ENCODE assay signal across 21 mouse cellular contexts in the genomic region with DNA sequence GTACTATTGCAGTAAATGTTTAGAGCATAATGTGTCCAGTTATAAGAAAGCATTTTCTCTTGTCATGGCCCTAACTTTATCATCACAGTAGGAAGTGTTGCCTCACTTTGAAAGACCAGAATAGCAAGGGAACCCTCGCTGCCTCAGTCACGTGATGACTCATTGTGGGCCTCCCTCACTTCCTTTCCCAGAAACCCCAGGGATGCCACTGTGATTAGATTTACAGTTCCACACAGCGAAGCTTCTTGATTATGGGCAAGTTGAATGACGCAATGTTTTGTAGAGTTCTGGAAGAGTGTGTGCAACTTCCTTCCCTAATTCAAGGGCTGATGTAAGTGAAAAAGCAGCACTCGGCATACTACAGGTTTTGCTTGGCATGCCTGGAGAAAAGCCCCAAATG. TPM values are rescaled to one million over a fixed set of nuclear protein-coding genes. Genes with fewer than 3 reads are reported as not detected.
DNase-seq lines count a peak whose midpoint lies in the region; ATAC-seq and TF ChIP-seq lines count a peak whose summit lies in the region.
"Had no signal": no experiment of that assay in that cellular context is flagged by ENCODE, and none has a peak within 500 bp of the region (broad histone marks: within the 10 kb centered on the region; RNA-seq: fewer than 3 reads in every experiment).

No protein-coding gene starts in this region.

- no peak for TF ChIP-seq POLR2A in CH12.LX (IDR thresholded peaks at IDR 0.05; ENCODE audit: low read depth, low read length)

- H3K27me3 ChIP-seq in CH12.LX (replicated peaks) = no peaks in the 10 kb centered on the region
- H3K27me3 ChIP-seq in liver, embryonic 12.5 days (replicated peaks) = no peaks in the 10 kb centered on the region
- H3K27me3 ChIP-seq: hindbrain, embryonic 12.5 days; stomach, embryonic 15.5 days had no signal

- H3K36me3 ChIP-seq in CH12.LX (replicated peaks in 1 of 2; ENCODE audit: control insufficient read depth in 1 of 2, insufficient read depth in 1 of 2, low read length in 1 of 2) = no peaks in the 10 kb centered on the region
- H3K36me3 ChIP-seq in liver, embryonic 12.5 days = no peaks in the 10 kb centered on the region
- H3K36me3 ChIP-seq: forebrain, embryonic 10.5 days; hindbrain, embryonic 12.5 days; stomach, embryonic 15.5 days had no signal

- in situ Hi-C loops in CH12.LX (cut with MboI; ENCODE audit: low pct_ligation_motif_present, low pct_unique_long_range_greater_than_20kb, low sequenced_read_pairs) = no loop called here

- ATAC-seq in liver, embryonic 12.5 days = 0 out of 2 replicates have a peak, but pooled peaks have one; percentile 44
- ATAC-seq in megakaryocyte progenitor cell, adult 5-6 weeks (replicated peaks; ENCODE audit: poor library complexity) = peak; percentile 97
- ATAC-seq: inflammation-experienced regulatory T-cells, adult 6 months had no signal

- WGBS in liver, embryonic 12.5 days (ENCODE audit: insufficient replicate concordance) = 19% methylated on average over 5 of the region's 5 CpGs

- intact Hi-C loops in heart, postnatal 10 days (cut with DNase I) = no loop called here

- no peak for TF ChIP-seq RAD21 in CH12.LX (IDR thresholded peaks at IDR 0.05; ENCODE audit: low read depth, low read length)

- dilution Hi-C loops in CH12.LX (cut with MboI; ENCODE audit: extremely low pct_ligation_motif_present, extremely low pct_unique_long_range_greater_than_20kb, low sequenced_read_pairs) = no loop called here

- no peak for TF ChIP-seq CTCF in CH12.LX (conservative IDR thresholded peaks at IDR 0.05 in 1 of 2, IDR thresholded peaks at IDR 0.05 in 1 of 2; ENCODE audit: low read depth in 2 of 2, low read length in 2 of 2)

- no peaks in the 10 kb centered on the region for H3K9me3 ChIP-seq in CH12.LX (replicated peaks; ENCODE audit: low read length)
- no peaks in the 10 kb centered on the region for H3K9me3 ChIP-seq in liver, embryonic 12.5 days (replicated peaks)
- H3K9me3 ChIP-seq: forebrain, embryonic 10.5 days; hindbrain, embryonic 12.5 days; stomach, embryonic 15.5 days had no signal

- H3K27ac ChIP-seq in CH12.LX (ENCODE audit: insufficient read depth, low read depth) = no peak overlapping the region
- H3K27ac ChIP-seq in liver, embryonic 12.5 days = no peak overlapping the region
- H3K27ac ChIP-seq: forebrain, embryonic 10.5 days; hindbrain, embryonic 12.5 days; stomach, embryonic 15.5 days had no signal

- DNase-seq in 3T3-L1 (ENCODE audit: low read depth, low spot score) (peak; percentile 20), CH12.LX (ENCODE audit: extremely low read depth) (peak; percentile 20)
- no peak for DNase-seq in adrenal gland, postnatal 4 days (ENCODE audit: low spot score in 2 of 2)
- no peak for DNase-seq in spleen, adult 18-20 months
- DNase-seq in heart, postnatal 10 days = no peak
- DNase-seq: adrenal gland, postnatal 14 days; cerebellum, adult 11-12 months; cerebellum, postnatal 25 days; kidney, adult 2 months; kidney, postnatal 10 days; left cerebral cortex, postnatal 4 days; right cerebral cortex, postnatal 25 days; thymus, adult 18-20 months had no signal

- H3K4me3 ChIP-seq in CH12.LX (replicated peaks in 1 of 3; ENCODE audit: low read depth in 2 of 3, low read length in 2 of 3, poor library complexity in 1 of 3) = no peak overlapping the region
- H3K4me3 ChIP-seq in liver, embryonic 12.5 days = no peak overlapping the region
- H3K4me3 ChIP-seq: forebrain, embryonic 10.5 days; hindbrain, embryonic 12.5 days; stomach, embryonic 15.5 days had no signal

- peaks cover 0 to 9% of the 10 kb centered on the region in 2 experiments; a peak in 2 of 4 replicates for H3K4me1 ChIP-seq in CH12.LX (ENCODE audit: control insufficient read depth in 1 of 2, insufficient read depth in 2 of 2)
- H3K4me1 ChIP-seq in liver, embryonic 12.5 days = no peaks in the 10 kb centered on the region
- H3K4me1 ChIP-seq: forebrain, embryonic 10.5 days; hindbrain, embryonic 12.5 days; stomach, embryonic 15.5 days had no signal

- no peaks in the 10 kb centered on the region for H3K79me2 ChIP-seq in CH12.LX (replicated peaks; ENCODE audit: control insufficient read depth, extremely low read depth, insufficient read depth, poor library complexity, severe bottlenecking)

- no peak overlapping the region for H3K9ac ChIP-seq in CH12.LX (ENCODE audit: insufficient read depth, low read depth)
- H3K9ac ChIP-seq in liver, embryonic 12.5 days = no peak overlapping the region
- H3K9ac ChIP-seq: hindbrain, embryonic 12.5 days; stomach, embryonic 15.5 days had no signal

- no peak overlapping the region for H3K4me2 ChIP-seq in CH12.LX (ENCODE audit: insufficient read depth, low read depth, poor library complexity, severe bottlenecking)
- no peak overlapping the region for H3K4me2 ChIP-seq in liver, embryonic 12.5 days
- H3K4me2 ChIP-seq: hindbrain, embryonic 12.5 days; midbrain, embryonic 11.5 days; stomach, embryonic 15.5 days had no signal

- TF ChIP-seq EP300 in CH12.LX (IDR thresholded peaks at IDR 0.05; ENCODE audit: low read length) = no peak

TF ChIP-seq in CH12.LX, 34 proteins besides CTCF, POLR2A, EP300 and RAD21:
- TF ChIP-seq USF2 (conservative IDR thresholded peaks at IDR 0.05; ENCODE audit: low read depth, low read length) (peak; percentile 45; the same call in 1 of the 2 replicates), MEF2A (IDR thresholded peaks at IDR 0.05; ENCODE audit: borderline replicate concordance, low read depth, low read length) (peak; percentile 30; the same call in 1 of the 2 replicates), USF1 (IDR thresholded peaks at IDR 0.05; ENCODE audit: low read depth, low read length) (peak; percentile 42), POLR2AphosphoS2 (IDR thresholded peaks at IDR 0.05; ENCODE audit: low read depth, low read length) (no peak), ETS1 (conservative IDR thresholded peaks at IDR 0.05; ENCODE audit: low read depth, low read length) (peak; percentile 51; the same call in 1 of the 2 replicates), BHLHE40 (IDR thresholded peaks at IDR 0.05; ENCODE audit: low read depth, low read length) (peak; percentile 83), ZMIZ1 (IDR thresholded peaks at IDR 0.05; ENCODE audit: low read depth, low read length) (no peak)

RNA-seq across cellular contexts. Expression of a gene that starts 20.3 kb away (rescaled TPM):
- total RNA-seq in CH12.LX (2012; rRNA removed) = 0.08 TPM in 1 of 2 replicates, not detected in the other
- not detected in 2 replicates for total RNA-seq in CH12.LX (2014; rRNA removed)
- not detected in 2 replicates for polyA plus RNA-seq in CH12.LX (2012; ENCODE audit: insufficient read length, low read depth)
- 0.44 and 0.61 TPM in 2 replicates for polyA plus RNA-seq in liver, embryonic 12.5 days (2016; fragmentation: Nextera tagmentation; extraction: Ambion mirVana)
- 0.12 TPM in 1 of 2 replicates, not detected in the other for total RNA-seq in megakaryocyte progenitor cell, adult 5-6 weeks (2015)
- not detected in 2 replicates for total RNA-seq in megakaryocyte progenitor cell, adult 5-6 weeks (2017)
- 10 to 100 TPM; 11.6 to 16.8 TPM for total RNA-seq in adrenal gland, postnatal 4 days (2021)
- 10 to 100 TPM; 30.0 to 41.2 TPM for total RNA-seq in heart, postnatal 10 days (2021)
- polyA plus RNA-seq: inflammation-experienced regulatory T-cells, adult 6 months; neural tube, embryonic 14.5 days had no signal

Comparison
In these comparisons a context has a peak if more than half of its experiments do, and no peak if none do; other contexts are left out.
1. DNase-seq: peak in 3T3-L1 (single experiment) and CH12.LX (single experiment); none in adrenal gland, postnatal 4 days (0 of 2), spleen, adult 18-20 months (0 of 2) and heart, postnatal 10 days (0 of 2).
2. RNA of a gene that starts 20.3 kb away (total RNA-seq): 30.0 to 41.2 TPM in heart, postnatal 10 days and 11.6 to 16.8 TPM in adrenal gland, postnatal 4 days; 0.08 TPM in CH12.LX and 0.12 TPM in megakaryocyte progenitor cell, adult 5-6 weeks; every median in the first group is over 10 times any median in the second.